Mouse (Mus musculus) liver, postnatal 0 days (tissue): ENCODE data around the gene Dclre1b.

Experiments
- CTCF ChIP-seq: sonication (generic); IDR thresholded peaks from 2 replicates; pipeline ENCODE4 v1.5.1; 2016; ENCODE audit warnings: antibody characterized with exemption, low read depth
- EP300 ChIP-seq: IDR thresholded peaks from 2 replicates; pipeline ENCODE4 v1.6.1; 2016; ENCODE audit warnings: antibody characterized with exemption, low read depth, mild to moderate bottlenecking

DNA sequence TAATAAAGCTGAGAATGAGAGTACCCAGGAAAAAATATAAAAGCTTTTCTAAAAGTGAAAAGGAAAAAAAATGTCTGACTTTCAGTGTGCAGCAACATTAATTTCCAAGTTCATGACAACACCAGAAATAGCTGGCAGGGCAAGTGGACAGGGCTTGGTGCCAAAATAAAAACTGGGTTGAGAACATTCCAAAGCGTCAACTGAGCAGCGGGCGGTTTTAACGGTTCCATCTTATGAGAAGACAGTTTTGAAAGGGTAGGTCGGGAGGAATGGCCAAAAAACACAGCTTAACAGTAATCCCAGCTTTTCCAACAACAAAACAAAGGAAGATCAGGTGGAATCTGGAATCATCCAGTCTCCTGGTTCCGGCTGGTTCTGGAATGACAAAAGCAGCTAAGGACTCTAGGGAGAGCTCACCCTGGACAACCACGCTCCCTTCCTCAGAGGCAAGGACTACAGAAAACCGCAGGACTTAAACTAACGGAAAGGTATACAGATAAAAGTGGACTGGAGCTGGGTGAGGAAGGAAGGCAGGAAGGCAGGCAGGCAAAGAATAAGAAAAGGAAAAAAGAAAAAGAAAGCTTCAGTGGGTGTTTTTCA is 37.6 kb downstream of the Dclre1b start:
- TF ChIP-seq CTCF, result no peak
- no peak for TF ChIP-seq EP300
